Mouse (Mus musculus) lung, embryonic 16.5 days (tissue): Measurements from ENCODE around the gene Cryz. TPM values are rescaled to one million over a fixed set of nuclear protein-coding genes. Genes with fewer than 3 reads are reported as not detected.

Source experiments
- ATAC-seq: fragments of 200-750 bp; cut with Nextera tagmentation; 2 replicates; pipeline ENCODE4 v1.8.0; 2017; ENCODE audit warnings: low read depth, mild to moderate bottlenecking, moderate library complexity
- H3K27ac ChIP-seq: fragments of 300-500 bp; sonication (generic); 2 replicates; pipeline ENCODE4 v1.5.1; 2014; ENCODE audit warnings: mild to moderate bottlenecking, control low read depth, low read length
- H3K27me3 ChIP-seq: fragments of 300-500 bp; sonication (generic); 2 replicates; pipeline ENCODE4 v1.6.1; 2014; ENCODE audit warnings: low read depth, low read length, mixed read lengths; ENCODE audit not compliant: control insufficient read depth, insufficient read depth
- H3K36me3 ChIP-seq: fragments of 300-500 bp; sonication (generic); 2 replicates; pipeline ENCODE4 v1.6.1; 2014; ENCODE audit warnings: low read length; ENCODE audit not compliant: control insufficient read depth, insufficient read depth
- H3K4me1 ChIP-seq: fragments of 300-500 bp; sonication (generic); replicated peaks from 2 replicates; pipeline ENCODE4 v1.6.1; 2014; ENCODE audit warnings: low read length, mixed read lengths; ENCODE audit not compliant: control insufficient read depth, insufficient read depth
- H3K4me2 ChIP-seq: fragments of 300-500 bp; sonication (generic); 2 replicates; pipeline ENCODE4 v1.6.1; 2014; ENCODE audit warnings: low read depth, low read length, control low read depth
- H3K4me3 ChIP-seq: fragments of 300-500 bp; sonication (generic); 2 replicates; pipeline ENCODE4 v1.5.1; 2014; ENCODE audit warnings: mild to moderate bottlenecking, low read length, control low read depth
- H3K9ac ChIP-seq: fragments of 300-500 bp; sonication (generic); 2 replicates; pipeline ENCODE4 v1.6.1; 2014; ENCODE audit warnings: low read length, control low read depth
- H3K9me3 ChIP-seq: fragments of 300-500 bp; sonication (generic); 2 replicates; pipeline ENCODE4 v1.6.1; 2016; ENCODE audit warnings: low read length; ENCODE audit not compliant: control insufficient read depth
- WGBS: fragments of 180-500 bp; shearing (Covaris S2); extraction: QIAGEN DNeasy Blood & Tissue Kit; methylation state at CpG from one replicate; pipeline ENCODE4 v1.1.7; 2014; 5-methylcytosine and 5-hydroxymethylcytosine counted together
- polyA plus RNA-seq: library from polyadenylated mRNA; unstranded; fragments of >200 nt; fragmentation: Nextera tagmentation; extraction: Ambion mirVana; gene quantifications from 2 replicates; pipeline ENCODE4 v1.2.1, GENCODE M21; 2015

Cryz gene
- 13.3 and 15.8 TPM in 2 replicates for polyA plus RNA-seq

DNA sequence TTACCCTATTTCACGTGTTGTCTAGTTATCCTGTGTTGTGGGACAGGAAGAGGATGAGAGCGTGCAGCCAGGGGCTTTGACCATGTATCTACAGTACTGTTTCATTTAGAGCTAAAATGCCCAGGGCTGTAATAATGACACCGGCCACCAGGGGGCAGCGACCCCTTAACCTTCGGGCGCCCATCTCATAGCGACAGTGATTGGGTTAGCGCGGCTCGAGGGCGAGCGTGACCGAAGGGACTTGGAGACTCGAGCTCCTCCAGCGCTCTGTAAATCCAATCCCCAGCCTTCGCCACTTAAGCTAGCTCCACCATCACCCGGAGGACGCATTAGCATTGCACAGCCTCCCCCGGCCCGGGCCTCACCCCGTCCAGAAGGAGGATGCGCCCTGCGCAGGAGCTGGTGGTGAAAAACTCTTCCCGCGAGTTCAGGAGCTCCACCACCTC lies at the start of gene Cryz:
Cryz (plus strand) TSS at position 224 of the 446 bp plus-strand sequence.
- Histone ChIP-seq H3K9ac (peak within 1 kb of the TSS; percentile 93), H3K9me3 (no peaks in the 10 kb centered on the region), H3K27ac (peak within 1 kb of the TSS; percentile 96), H3K36me3 (peaks cover 11% of the 10 kb centered on the region), H3K4me3 (peak within 1 kb of the TSS; percentile 93), H3K4me2 (peak within 1 kb of the TSS; percentile 66), H3K4me1 (peaks cover 8% of the 10 kb centered on the region), H3K27me3 (no peaks in the 10 kb centered on the region)
- peak; percentile 91 for ATAC-seq
- WGBS: under 1% methylated on average over 25 of the region's 25 CpGs

DNA sequence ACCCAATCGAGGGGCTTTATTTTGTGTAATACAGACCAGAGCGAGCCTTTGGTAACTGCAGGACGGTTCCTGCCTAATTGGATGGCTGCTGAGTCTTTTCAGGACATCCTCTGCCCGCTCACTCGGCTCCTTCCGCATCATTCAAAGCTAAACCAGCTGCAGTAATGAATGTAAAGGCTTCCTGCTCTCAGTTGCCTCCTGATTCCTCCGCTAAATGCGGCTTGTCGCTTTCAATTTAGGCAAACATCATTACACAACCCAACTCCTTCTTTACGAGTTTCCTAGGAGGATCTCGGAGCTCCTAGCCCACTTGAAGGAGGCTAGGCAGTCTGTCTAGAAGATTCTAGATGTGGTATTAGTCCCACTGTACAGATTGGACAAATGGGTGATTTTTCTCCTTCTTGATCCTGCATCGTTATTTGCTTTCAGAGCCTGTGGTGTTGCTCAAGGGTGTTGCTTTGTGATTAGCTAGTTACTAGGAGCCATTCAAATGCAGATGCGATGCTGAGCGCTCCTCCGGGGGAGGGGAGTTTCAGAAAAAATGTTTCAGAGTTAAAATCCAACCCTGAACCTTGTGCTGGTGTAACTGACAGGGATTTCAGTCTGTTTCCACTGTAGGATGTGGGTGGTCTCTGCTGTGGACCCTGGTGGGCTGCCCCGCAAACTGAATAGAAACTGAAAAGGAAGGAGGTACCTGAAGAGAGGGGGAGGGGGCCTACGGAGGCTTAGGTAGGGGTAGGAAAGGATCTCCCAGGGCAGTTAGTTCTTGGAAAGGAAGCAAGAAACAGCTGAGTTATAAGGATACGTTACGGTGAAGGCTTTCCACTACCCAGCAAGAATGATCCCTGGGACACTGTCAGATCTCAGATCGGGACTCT lies 48.7 kb upstream of the Cryz start:
- Histone ChIP-seq H3K4me2 (no peak overlapping the region), H3K4me1 (no peaks in the 10 kb centered on the region), H3K4me3 (no peak overlapping the region), H3K27me3 (peaks cover 10% of the 10 kb centered on the region; the same call in 1 of the 2 replicates), H3K9ac (no peak overlapping the region), H3K27ac (no peak overlapping the region), H3K9me3 (no peaks in the 10 kb centered on the region), H3K36me3 (no peaks in the 10 kb centered on the region)
- no peak for ATAC-seq
- WGBS: 13% methylated on average over 20 of the region's 20 CpGs

DNA sequence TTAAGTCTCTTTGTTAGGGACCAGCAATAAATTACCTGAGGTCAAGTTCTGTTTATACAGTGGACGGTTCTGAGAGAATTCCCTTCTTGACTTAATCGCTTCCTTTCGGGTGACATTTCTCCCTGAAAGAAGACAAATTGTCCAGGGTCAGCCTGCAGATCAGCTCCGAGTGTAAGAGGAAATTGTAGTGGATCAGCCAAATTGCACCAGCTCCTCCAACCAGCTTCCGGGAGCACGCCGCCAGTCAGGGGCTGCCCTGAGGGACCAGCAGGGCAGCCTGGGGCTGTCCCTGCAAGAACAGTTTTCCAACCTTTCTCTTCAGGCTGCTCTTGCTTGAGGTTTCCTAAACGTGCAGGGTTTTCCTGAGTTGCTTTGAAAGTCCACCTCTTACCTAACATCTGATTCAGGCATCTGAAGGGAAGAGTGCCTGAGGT lies 47.6 kb upstream of the Cryz start:
- no peak overlapping the region for H3K4me2 ChIP-seq
- H3K9ac ChIP-seq: no peak overlapping the region
- WGBS: 11% methylated on average over 8 of the region's 8 CpGs
- H3K27me3 ChIP-seq: peaks cover 10% of the 10 kb centered on the region; the same call in 1 of the 2 replicates
- H3K4me1 ChIP-seq: no peaks in the 10 kb centered on the region
- no peaks in the 10 kb centered on the region for H3K36me3 ChIP-seq
- no peak for ATAC-seq
- H3K4me3 ChIP-seq: no peak overlapping the region
- H3K9me3 ChIP-seq: no peaks in the 10 kb centered on the region
- H3K27ac ChIP-seq: no peak overlapping the region

DNA sequence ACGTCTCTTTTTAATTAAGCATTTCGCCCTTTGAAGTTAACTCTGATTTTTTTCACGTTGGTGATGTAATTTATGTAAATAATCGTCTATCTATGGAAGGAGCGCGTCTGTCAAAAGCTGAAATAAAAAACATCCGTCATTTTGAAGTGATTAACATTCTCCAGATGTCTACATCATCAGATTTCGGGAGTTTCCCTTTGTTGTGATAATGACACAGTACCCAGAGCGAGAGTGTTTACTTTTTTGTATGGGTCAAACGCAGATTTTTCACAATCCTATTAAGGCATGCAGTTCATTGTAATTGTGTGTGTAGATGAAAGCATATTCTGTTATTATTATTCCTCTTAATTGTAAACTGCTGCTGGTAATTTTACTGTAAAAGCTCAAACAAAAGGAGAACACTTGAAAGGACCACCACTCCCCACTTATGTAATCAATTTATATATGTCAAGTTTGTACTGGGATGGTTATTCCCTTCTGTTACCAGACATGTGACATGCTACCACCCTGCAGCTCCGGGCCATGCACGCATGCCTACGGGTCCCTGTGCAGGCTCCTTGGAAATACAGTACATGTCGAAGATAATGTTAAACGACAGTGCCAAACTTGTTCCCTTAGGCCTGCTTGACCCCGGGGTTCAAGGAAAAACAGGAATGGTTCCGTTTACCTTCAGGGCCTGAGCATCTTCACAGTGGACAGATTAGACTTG lies 46.0 kb upstream of the Cryz start:
- Histone ChIP-seq H3K9me3 (no peaks in the 10 kb centered on the region), H3K9ac (no peak overlapping the region), H3K36me3 (no peaks in the 10 kb centered on the region), H3K27me3 (peaks cover 10% of the 10 kb centered on the region; the same call in 1 of the 2 replicates), H3K27ac (no peak overlapping the region), H3K4me2 (no peak overlapping the region), H3K4me3 (no peak overlapping the region), H3K4me1 (no peaks in the 10 kb centered on the region)
- ATAC-seq: no peak
- WGBS: 43% methylated on average over 17 of the region's 17 CpGs

DNA sequence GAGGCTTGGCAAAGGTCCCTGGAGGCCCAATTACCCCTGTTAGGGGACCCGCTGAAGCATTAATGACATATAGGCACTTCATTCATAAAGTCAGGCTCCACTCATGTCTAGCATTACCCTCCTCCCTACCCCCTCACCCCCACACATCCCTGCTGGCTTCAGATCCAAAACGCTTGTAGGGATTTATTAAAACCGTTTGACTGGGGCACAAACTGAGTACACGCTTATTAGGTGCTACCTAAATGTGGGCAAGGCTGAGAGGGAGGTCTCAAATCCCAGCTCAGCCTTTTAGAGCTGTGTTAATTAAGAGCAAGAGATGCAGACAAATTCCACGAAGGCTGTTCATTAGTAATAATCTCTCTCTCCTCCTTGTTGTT lies 45.5 kb upstream of the Cryz start:
- Histone ChIP-seq H3K4me1 (no peaks in the 10 kb centered on the region), H3K4me2 (no peak overlapping the region), H3K36me3 (no peaks in the 10 kb centered on the region), H3K9ac (no peak overlapping the region), H3K27me3 (peaks cover 10% of the 10 kb centered on the region; the same call in 1 of the 2 replicates), H3K27ac (no peak overlapping the region), H3K4me3 (no peak overlapping the region), H3K9me3 (no peaks in the 10 kb centered on the region)
- no peak for ATAC-seq
- 48% methylated on average over 5 of the region's 5 CpGs for WGBS

DNA sequence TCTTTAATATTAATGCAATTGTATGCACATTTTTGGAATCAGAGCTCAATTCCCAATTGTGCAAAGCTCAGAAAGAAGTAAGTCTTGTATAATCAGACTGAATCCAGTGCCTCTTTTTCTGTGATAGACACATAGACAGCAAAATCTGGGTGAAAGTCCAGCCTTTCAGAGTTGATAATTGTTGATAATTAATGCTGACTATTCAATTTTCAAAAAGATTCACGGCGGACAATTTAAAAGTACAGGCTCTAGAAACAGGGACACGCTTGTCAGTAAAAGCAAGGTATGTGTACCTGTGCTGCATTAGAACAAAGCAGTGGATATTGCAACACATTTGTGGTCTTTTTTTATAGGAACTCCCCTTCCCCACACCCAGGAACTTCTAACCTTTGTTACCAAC lies 34.3 kb upstream of the Cryz start:
- WGBS: 90% methylated on average over 3 of the region's 3 CpGs
- H3K9ac ChIP-seq: no peak overlapping the region
- no peaks in the 10 kb centered on the region for H3K4me1 ChIP-seq
- no peaks in the 10 kb centered on the region for H3K9me3 ChIP-seq
- no peak overlapping the region for H3K4me3 ChIP-seq
- ATAC-seq: no peak
- H3K4me2 ChIP-seq: no peak overlapping the region
- H3K27ac ChIP-seq: no peak overlapping the region
- no peaks in the 10 kb centered on the region for H3K36me3 ChIP-seq
- 0 out of 2 replicates have a peak, but pooled peaks cover 2% of the 10 kb centered on the region for H3K27me3 ChIP-seq

DNA sequence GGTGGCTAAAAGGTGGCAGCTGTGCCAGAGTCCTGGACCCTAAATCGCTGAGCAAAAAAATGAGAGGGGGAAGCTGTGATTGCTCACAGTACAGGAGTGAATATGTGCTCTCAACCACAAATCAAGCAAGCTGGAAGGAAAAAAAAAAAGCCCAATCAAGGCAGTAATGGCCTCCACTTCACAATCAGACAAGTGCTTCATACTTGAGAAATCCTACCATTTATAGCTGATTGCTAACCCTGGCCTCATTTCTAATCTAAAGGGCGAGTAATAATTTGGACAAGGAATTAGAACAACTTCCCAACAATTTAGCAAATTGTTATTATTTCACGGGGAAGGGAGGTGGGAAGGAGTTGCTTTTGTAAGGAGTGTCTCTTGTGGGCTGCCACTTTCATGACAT lies 31.1 kb upstream of the Cryz start:
- Histone ChIP-seq H3K9ac (no peak overlapping the region), H3K36me3 (no peaks in the 10 kb centered on the region), H3K27me3 (0 out of 2 replicates have a peak, but pooled peaks cover 4% of the 10 kb centered on the region), H3K4me1 (no peaks in the 10 kb centered on the region), H3K4me2 (no peak overlapping the region), H3K4me3 (no peak overlapping the region), H3K27ac (no peak overlapping the region), H3K9me3 (no peaks in the 10 kb centered on the region)
- ATAC-seq: no peak
- 55% methylated on average over 3 of the region's 3 CpGs for WGBS

DNA sequence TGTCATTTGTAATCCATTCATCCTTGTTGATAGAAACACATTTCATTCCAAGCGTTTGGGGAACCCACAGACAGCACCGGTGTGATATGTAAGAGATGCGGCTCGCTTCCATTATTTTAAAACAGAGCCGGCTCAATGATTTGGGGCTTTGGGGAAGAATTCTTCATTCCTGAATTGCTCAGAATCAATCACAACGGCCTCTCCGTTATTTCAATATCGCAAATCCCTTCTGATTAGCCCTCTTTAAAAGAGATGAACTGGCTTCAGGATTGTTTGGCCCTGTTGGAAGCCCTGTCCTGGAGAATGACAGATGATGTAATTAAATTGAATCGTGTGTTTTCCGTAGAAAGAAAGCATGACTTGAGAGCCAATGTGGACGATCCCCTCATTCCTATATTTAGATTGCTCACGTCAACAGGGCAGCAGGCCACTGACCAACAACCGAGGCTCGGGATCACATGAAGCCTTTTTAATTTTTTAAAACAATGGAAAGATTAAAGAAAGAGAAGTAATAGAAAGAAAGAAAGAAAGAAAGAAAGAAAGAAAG lies 26.4 kb upstream of the Cryz start:
- ATAC-seq: no peak
- H3K9ac ChIP-seq: no peak overlapping the region
- H3K4me2 ChIP-seq: no peak overlapping the region

DNA sequence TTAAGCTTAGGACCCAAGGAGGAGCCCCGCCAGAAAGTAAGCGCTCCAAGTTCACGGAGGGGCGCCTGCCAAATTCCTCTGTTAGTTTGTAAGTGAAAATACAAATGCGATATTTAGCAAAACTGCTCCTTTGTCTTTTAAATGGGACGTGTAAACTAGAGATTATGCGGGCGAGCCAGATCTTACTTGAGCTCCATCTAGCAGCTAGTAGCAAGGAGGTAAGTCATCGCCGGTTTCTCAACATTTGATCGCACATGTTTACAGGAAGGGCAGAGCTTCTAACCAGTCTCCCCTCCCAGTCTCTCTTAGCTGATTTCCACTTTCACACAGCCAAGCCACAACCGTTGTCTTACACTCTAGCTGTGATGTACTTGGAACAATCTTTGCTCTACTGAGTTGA lies 25.7 kb upstream of the Cryz start:
- Histone ChIP-seq H3K9ac (no peak overlapping the region), H3K27ac (no peak overlapping the region), H3K4me3 (peak overlapping the region; percentile 9), H3K9me3 (no peaks in the 10 kb centered on the region), H3K4me2 (peak overlapping the region; percentile 24; the same call in 1 of the 2 replicates), H3K36me3 (no peaks in the 10 kb centered on the region), H3K4me1 (no peaks in the 10 kb centered on the region), H3K27me3 (peaks cover 7% of the 10 kb centered on the region; the same call in 1 of the 2 replicates)
- WGBS: 4% methylated on average over 12 of the region's 12 CpGs
- peak; percentile 48 for ATAC-seq

More for the DNA sequence above, 26.4 kb upstream of the Cryz start:
- no peak overlapping the region for H3K4me3 ChIP-seq
- 49% methylated on average over 14 of the region's 14 CpGs for WGBS
- no peaks in the 10 kb centered on the region for H3K9me3 ChIP-seq
- peaks cover 7% of the 10 kb centered on the region; the same call in 1 of the 2 replicates for H3K27me3 ChIP-seq
- no peaks in the 10 kb centered on the region for H3K36me3 ChIP-seq
- H3K27ac ChIP-seq: no peak overlapping the region
- H3K4me1 ChIP-seq: no peaks in the 10 kb centered on the region
